Mouse (Mus musculus): ENCODE results near the gene Bola1. TPM values are rescaled to one million over a fixed set of nuclear protein-coding genes. Genes with fewer than 3 reads are reported as not detected.

Bola1 gene
- polyA plus RNA-seq, 1 experiment, result 12.7 TPM

DNA sequence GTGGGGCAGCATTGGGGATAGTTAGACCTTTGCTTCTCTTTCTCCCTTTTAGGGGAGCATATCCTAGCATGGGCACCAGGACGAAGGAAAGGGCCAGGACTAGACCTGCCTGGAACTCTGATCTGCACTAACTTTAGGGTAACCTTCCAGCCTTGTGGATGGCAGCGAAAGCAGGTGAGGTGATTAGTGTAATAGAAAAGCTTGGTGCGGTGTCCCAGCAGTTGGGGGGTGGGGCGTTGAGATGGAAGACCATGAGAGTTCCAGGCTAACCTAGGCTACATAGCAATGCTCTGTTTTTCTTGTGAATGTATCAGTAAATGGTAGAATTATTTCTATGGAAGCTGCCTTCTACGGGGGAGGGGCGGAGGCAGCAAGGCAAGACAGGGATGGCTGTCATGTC lies 56.5 kb downstream of the Bola1 start:
- TF ChIP-seq CTCF (IDR thresholded peaks at IDR 0.05; ENCODE audit: control insufficient read depth, insufficient read depth, low read length) (no peak), POLR2A (IDR thresholded peaks at IDR 0.05; ENCODE audit: borderline replicate concordance, control insufficient read depth, low read depth, low read length) (no peak)
- Histone ChIP-seq H3K27ac (ENCODE audit: control insufficient read depth, insufficient read depth, low read depth, low read length, poor library complexity) (no peak overlapping the region), H3K4me1 (ENCODE audit: control insufficient read depth, insufficient read depth, low read length) (no peaks in the 10 kb centered on the region; the same call in 1 of the 2 replicates), H3K4me3 (replicated peaks; ENCODE audit: control insufficient read depth, low read depth, low read length) (no peak overlapping the region)
- WGBS, result 82% methylated on average over 6 of the region's 6 CpGs

- WGBS, result 21% methylated on average over 16 of the region's 16 CpGs
- no peak within 1 kb of the TSS for H3K27ac ChIP-seq (ENCODE audit: control insufficient read depth, insufficient read depth, low read depth, low read length, poor library complexity)
- TF ChIP-seq CTCF (IDR thresholded peaks at IDR 0.05; ENCODE audit: control insufficient read depth, insufficient read depth, low read length) (no peak), POLR2A (IDR thresholded peaks at IDR 0.05; ENCODE audit: borderline replicate concordance, control insufficient read depth, low read depth, low read length) (no peak)
- H3K4me1 ChIP-seq (ENCODE audit: control insufficient read depth, insufficient read depth, low read length), result no peaks in the 10 kb centered on the region; the same call in 1 of the 2 replicates
- H3K4me3 ChIP-seq (replicated peaks; ENCODE audit: control insufficient read depth, low read depth, low read length), result no peak within 1 kb of the TSS
Observed at GRCm38 (mm10) chr3:96161869-96162840, 57.4 kb downstream of the Bola1 start, which contains the start of gene Mtmr11. Mtmr11 (plus strand) TSS chr3:96162004.

DNA sequence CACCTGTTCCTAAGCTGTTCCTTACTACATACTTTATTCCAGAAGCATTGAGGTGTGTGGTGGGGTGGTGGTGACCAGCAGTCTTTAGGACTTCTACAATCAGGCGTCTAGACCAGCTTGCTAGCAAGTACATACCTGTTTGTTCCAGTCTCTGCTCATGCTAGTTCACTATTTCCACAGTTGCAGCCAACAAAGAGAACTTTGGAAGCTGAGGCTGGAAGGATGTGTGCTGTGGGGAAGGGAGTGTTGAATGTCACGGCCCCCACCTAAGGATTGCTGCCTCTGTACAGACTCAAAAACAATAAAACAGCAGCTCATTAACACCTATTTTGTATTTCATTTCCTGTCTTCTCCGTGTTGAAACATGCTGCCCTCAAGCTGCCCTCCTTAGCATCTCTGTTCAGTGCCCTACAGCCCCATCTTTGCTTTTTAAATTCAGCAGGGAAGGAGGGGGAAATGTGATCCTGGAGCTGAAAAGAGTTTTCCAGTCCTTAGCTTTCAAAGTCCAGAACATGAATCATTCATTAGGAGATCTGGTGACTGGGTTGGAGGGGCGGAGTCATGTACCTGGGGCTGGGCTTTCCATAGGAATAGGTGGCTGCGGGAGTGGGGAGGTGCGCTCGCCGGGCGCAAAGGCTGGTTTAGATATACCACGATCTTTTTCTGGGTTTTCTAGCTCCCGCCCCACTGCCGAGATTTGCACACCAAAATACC lies 58.5 kb downstream of the Bola1 start:
- WGBS, result 7% methylated on average over 12 of the region's 12 CpGs
- no peaks in the 10 kb centered on the region; the same call in 1 of the 2 replicates for H3K4me1 ChIP-seq (ENCODE audit: control insufficient read depth, insufficient read depth, low read length)
- no peak overlapping the region for H3K4me3 ChIP-seq (replicated peaks; ENCODE audit: control insufficient read depth, low read depth, low read length)
- H3K27ac ChIP-seq (ENCODE audit: control insufficient read depth, insufficient read depth, low read depth, low read length, poor library complexity), result no peak overlapping the region
- TF ChIP-seq POLR2A (IDR thresholded peaks at IDR 0.05; ENCODE audit: borderline replicate concordance, control insufficient read depth, low read depth, low read length), result no peak
- TF ChIP-seq CTCF (IDR thresholded peaks at IDR 0.05; ENCODE audit: control insufficient read depth, insufficient read depth, low read length), result no peak

GRCm38 (mm10) chr3:96160222-96160802 lies 59.2 kb downstream of the Bola1 start:
- no peak for TF ChIP-seq CTCF (IDR thresholded peaks at IDR 0.05; ENCODE audit: control insufficient read depth, insufficient read depth, low read length)
- no peak for TF ChIP-seq POLR2A (IDR thresholded peaks at IDR 0.05; ENCODE audit: borderline replicate concordance, control insufficient read depth, low read depth, low read length)
- WGBS, result 47% methylated on average over 4 of the region's 4 CpGs
- Histone ChIP-seq H3K4me3 (replicated peaks; ENCODE audit: control insufficient read depth, low read depth, low read length) (no peak overlapping the region), H3K4me1 (ENCODE audit: control insufficient read depth, insufficient read depth, low read length) (no peaks in the 10 kb centered on the region; the same call in 1 of the 2 replicates), H3K27ac (ENCODE audit: control insufficient read depth, insufficient read depth, low read depth, low read length, poor library complexity) (no peak overlapping the region)

DNA sequence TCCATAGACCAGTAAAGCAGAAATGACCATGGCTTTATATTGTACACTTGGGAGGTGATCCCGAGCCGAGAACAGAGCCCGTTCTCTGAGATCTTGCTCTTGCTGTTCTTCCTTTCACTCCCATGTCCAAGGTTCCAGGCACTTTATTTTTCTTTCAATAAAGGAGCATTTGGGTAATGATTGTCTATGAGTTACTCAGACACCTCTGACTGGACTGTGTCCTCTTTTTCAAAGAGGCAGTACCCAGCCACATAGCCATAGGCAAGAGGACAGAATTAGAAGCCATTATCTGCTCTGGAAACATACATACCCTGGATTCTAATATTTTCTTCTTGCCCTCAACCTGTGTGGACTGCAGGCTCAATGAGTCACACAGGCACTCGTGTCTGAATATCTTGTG lies 59.7 kb downstream of the Bola1 start:
- H3K27ac ChIP-seq (ENCODE audit: control insufficient read depth, insufficient read depth, low read depth, low read length, poor library complexity), result no peak overlapping the region
- TF ChIP-seq CTCF (IDR thresholded peaks at IDR 0.05; ENCODE audit: control insufficient read depth, insufficient read depth, low read length) (no peak), POLR2A (IDR thresholded peaks at IDR 0.05; ENCODE audit: borderline replicate concordance, control insufficient read depth, low read depth, low read length) (no peak)
- no peaks in the 10 kb centered on the region; the same call in 1 of the 2 replicates for H3K4me1 ChIP-seq (ENCODE audit: control insufficient read depth, insufficient read depth, low read length)
- WGBS, result 62% methylated on average over 4 of the region's 4 CpGs
- no peak overlapping the region for H3K4me3 ChIP-seq (replicated peaks; ENCODE audit: control insufficient read depth, low read depth, low read length)

DNA sequence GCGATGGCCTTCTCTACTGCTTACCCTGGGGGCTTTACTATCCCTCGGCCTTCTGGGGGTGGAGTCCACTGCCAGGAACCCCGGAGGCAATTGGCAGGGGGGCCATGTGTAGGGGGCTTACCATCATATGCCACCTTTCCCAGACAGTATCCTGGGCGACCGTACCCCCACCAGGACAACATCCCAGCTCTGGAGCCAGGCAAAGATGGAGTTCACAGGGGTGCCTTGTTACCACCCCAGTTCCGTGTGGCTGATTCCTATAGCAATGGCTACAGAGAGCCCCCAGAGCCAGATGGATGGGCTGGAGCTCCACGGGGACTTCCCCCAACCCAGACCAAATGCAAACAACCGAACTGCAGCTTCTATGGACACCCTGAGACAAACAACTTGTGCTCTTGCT lies 64.0 kb downstream of the Bola1 start:
- Histone ChIP-seq H3K4me3 (replicated peaks; ENCODE audit: control insufficient read depth, low read depth, low read length) (no peak overlapping the region), H3K27ac (ENCODE audit: control insufficient read depth, insufficient read depth, low read depth, low read length, poor library complexity) (no peak overlapping the region), H3K4me1 (ENCODE audit: control insufficient read depth, insufficient read depth, low read length) (no peaks in the 10 kb centered on the region)
- 85% methylated on average over 8 of the region's 8 CpGs for WGBS
- TF ChIP-seq CTCF (IDR thresholded peaks at IDR 0.05; ENCODE audit: control insufficient read depth, insufficient read depth, low read length) (no peak), POLR2A (IDR thresholded peaks at IDR 0.05; ENCODE audit: borderline replicate concordance, control insufficient read depth, low read depth, low read length) (no peak)

GRCm38 (mm10) chr3:96152611-96153010 lies 66.9 kb downstream of the Bola1 start:
- 85% methylated on average over 5 of the region's 5 CpGs for WGBS
- Histone ChIP-seq H3K4me3 (replicated peaks; ENCODE audit: control insufficient read depth, low read depth, low read length) (no peak overlapping the region), H3K27ac (ENCODE audit: control insufficient read depth, insufficient read depth, low read depth, low read length, poor library complexity) (no peak overlapping the region; the same call in 1 of the 2 replicates), H3K4me1 (ENCODE audit: control insufficient read depth, insufficient read depth, low read length) (no peaks in the 10 kb centered on the region)
- TF ChIP-seq POLR2A (IDR thresholded peaks at IDR 0.05; ENCODE audit: borderline replicate concordance, control insufficient read depth, low read depth, low read length) (no peak), CTCF (IDR thresholded peaks at IDR 0.05; ENCODE audit: control insufficient read depth, insufficient read depth, low read length) (no peak)

GRCm38 (mm10) chr3:96151836-96152235 lies 67.7 kb downstream of the Bola1 start:
- TF ChIP-seq CTCF (IDR thresholded peaks at IDR 0.05; ENCODE audit: control insufficient read depth, insufficient read depth, low read length), result no peak
- no peak for TF ChIP-seq POLR2A (IDR thresholded peaks at IDR 0.05; ENCODE audit: borderline replicate concordance, control insufficient read depth, low read depth, low read length)
- 55% methylated on average over 7 of the region's 7 CpGs for WGBS
- H3K27ac ChIP-seq (ENCODE audit: control insufficient read depth, insufficient read depth, low read depth, low read length, poor library complexity), result no peak overlapping the region
- H3K4me1 ChIP-seq (ENCODE audit: control insufficient read depth, insufficient read depth, low read length), result no peaks in the 10 kb centered on the region
- no peak overlapping the region for H3K4me3 ChIP-seq (replicated peaks; ENCODE audit: control insufficient read depth, low read depth, low read length)

Data from bone marrow, adult 2 months (tissue).